Mouse (Mus musculus): ENCODE data around the gene Lsm2.
"Not testable (repeated sequence)": the region's sequence is repeated elsewhere in the genome, so short reads cannot be mapped to it uniquely, and the experiment has no call there.

Gene Lsm2

DNA sequence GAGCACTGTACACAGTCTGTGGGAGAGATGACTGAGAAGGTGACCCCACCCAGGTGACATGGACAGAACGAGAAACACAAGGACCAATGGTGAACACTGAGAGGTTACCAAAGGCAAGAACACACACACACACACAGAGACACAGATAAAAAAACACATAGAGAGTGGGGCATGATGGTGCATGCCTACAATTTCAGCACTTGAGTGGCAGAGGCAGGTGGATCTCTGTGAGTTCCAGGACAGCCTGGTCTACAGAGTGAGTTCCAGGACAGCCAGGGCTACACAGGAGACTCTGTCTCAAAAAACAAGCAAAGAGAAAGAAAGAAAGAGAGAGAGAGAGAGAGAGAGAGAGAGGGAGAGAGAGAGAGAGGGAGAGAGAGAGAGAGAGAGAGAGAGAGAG is 52.0 kb downstream of the Lsm2 start:
- not testable (repeated sequence) for DNase-seq

DNA sequence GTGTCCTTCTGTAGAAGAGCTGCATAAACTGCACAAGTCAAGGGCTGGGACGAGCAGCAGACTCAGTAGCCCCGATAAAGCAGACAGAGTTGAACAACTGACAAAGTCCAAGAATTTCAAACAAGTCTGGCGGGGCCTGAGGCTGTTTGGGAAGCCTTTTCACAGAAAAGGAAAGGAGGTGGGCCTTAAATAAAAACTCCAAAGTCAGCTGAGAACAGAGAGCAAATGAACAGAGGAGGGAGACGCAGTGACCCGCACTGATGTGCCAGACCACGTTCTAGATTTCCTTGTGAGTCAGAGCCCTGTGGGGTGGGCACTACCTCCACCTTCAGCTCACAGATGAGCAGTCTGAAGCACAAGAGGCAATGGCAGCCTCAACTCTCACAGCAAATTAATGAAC is 53.2 kb downstream of the Lsm2 start:
- no peak for DNase-seq
